Mouse (Mus musculus): ENCODE results near the gene Plxna4. TPM values are rescaled to one million over a fixed set of nuclear protein-coding genes. Genes with fewer than 3 reads are reported as not detected.

Plxna4 gene
- polyA plus RNA-seq (2014; fragmentation: Nextera tagmentation; extraction: Ambion mirVana): 1.4 and 1.8 TPM in 2 replicates

DNA sequence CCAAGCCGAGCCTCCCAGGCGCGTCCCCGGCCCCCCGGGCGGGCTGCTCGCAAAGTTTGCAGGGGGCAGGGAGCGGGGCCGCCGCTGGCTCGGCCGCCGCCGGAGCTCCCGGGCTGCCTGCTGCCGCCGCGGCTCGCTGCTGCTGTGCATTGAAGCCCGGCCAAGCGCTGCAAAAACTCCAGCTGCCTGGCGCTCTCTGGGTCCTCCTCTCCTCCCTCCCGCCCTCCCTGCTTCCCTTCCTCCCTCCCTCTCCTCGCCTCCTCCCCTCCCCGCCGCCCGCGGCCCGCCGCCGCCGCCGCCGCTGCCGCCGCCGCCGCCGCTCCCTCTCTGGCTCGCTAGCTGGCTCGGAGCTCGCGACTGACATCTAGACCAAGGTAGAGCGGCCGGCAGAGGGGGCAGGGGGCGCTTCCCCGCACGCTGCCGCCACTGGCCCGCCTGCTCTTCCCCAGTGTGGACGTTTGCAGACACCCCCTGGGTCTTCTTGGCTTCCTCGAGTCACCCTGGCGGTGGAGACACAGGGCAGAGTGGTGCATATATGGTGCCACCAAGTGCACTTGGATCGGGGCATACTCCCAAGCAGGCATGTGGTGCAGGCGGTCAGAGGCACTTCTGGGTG is at the start of gene Plxna4:
Gene Plxna4, minus strand, starts transcription at position 137 of the 616 bp plus-strand sequence.
- Histone ChIP-seq H3K27me3 (replicated peaks; ENCODE audit: control insufficient read depth, insufficient read depth, low read length) (peaks cover 76% of the 10 kb centered on the region), H3K9me3 (ENCODE audit: control insufficient read depth, low read length) (no peaks in the 10 kb centered on the region), H3K4me1 (replicated peaks; ENCODE audit: control insufficient read depth, insufficient read depth, low read length) (peaks cover 4% of the 10 kb centered on the region; the same call in 1 of the 2 replicates), H3K4me3 (ENCODE audit: low read depth, low read length) (peak within 1 kb of the TSS; percentile 70), H3K9ac (ENCODE audit: low read depth, low read length) (peak within 1 kb of the TSS; percentile 35), H3K4me2 (peak within 1 kb of the TSS; percentile 94), H3K27ac (ENCODE audit: low read depth, low read length) (no peak within 1 kb of the TSS), H3K36me3 (ENCODE audit: control insufficient read depth, insufficient read depth, low read length) (no peaks in the 10 kb centered on the region)
- peak; percentile 37 for ATAC-seq (replicated peaks; ENCODE audit: low FRiP score)
- 1% methylated on average over 51 of the region's 55 CpGs for WGBS
- peak; percentile 72 for DNase-seq (ENCODE audit: low spot score)

DNA sequence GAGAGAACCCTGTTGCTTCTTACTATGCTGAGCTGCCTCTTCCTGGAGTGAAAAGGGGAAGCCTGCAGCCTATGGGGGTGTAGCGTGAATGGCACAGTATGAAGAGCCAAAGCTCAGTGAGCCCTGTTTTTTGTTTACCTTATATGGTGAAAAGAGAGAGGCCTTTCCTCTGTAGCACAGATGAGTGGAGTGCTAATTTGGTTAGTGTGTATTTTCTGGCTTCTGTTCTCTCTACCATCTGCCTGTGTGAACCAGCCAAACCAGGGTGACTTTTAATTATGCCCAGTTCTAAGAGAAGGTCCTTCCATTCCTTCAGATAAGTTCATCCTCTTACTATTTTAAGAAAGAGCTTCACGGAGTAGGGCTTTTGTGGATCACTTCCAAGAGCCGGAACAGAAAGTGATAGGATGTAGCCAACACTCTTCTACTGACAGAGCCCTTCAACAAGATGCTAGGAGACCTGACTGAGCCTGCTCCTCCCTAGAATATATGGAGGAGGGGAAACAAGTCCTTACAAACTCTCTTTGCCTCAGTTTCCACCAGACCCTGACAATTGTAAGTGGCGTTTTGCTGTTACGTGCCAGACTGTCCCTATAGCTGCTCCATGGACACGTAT is 49.7 kb upstream of the Plxna4 start:
- Histone ChIP-seq H3K9me3 (ENCODE audit: control insufficient read depth, low read length) (no peaks in the 10 kb centered on the region), H3K27me3 (replicated peaks; ENCODE audit: control insufficient read depth, insufficient read depth, low read length) (no peaks in the 10 kb centered on the region), H3K36me3 (ENCODE audit: control insufficient read depth, insufficient read depth, low read length) (no peaks in the 10 kb centered on the region), H3K4me2 (no peak overlapping the region), H3K27ac (ENCODE audit: low read depth, low read length) (no peak overlapping the region), H3K4me1 (replicated peaks; ENCODE audit: control insufficient read depth, insufficient read depth, low read length) (no peaks in the 10 kb centered on the region), H3K4me3 (ENCODE audit: low read depth, low read length) (no peak overlapping the region), H3K9ac (ENCODE audit: low read depth, low read length) (no peak overlapping the region)
- DNase-seq (ENCODE audit: low spot score): no peak
- WGBS: 79% methylated on average over 6 of the region's 6 CpGs
- no peak for ATAC-seq (replicated peaks; ENCODE audit: low FRiP score)

DNA sequence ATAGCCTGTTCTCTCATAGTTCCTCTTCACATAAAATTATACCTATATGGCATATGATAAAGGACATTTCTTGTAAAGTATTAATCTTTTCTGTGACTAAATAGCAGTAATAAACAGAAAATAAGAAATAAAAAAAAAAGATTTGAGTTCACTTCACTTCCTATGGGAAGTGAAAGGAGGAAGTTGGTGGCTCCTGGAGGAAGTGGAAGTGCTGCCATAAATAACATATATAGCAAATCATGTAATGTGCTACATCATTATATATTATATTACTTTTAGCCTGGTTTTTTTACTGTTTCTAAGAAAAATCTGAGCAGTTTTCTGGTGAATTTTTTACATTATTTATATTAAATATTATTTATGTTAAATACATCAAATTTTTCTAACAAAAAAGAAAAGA is 22.7 kb upstream of the Plxna4 start:
- Histone ChIP-seq H3K4me1 (replicated peaks; ENCODE audit: control insufficient read depth, insufficient read depth, low read length) (no peaks in the 10 kb centered on the region), H3K4me3 (ENCODE audit: low read depth, low read length) (no peak overlapping the region), H3K9me3 (ENCODE audit: control insufficient read depth, low read length) (no peaks in the 10 kb centered on the region), H3K4me2 (no peak overlapping the region), H3K36me3 (ENCODE audit: control insufficient read depth, insufficient read depth, low read length) (no peaks in the 10 kb centered on the region), H3K27me3 (replicated peaks; ENCODE audit: control insufficient read depth, insufficient read depth, low read length) (no peaks in the 10 kb centered on the region), H3K27ac (ENCODE audit: low read depth, low read length) (no peak overlapping the region), H3K9ac (ENCODE audit: low read depth, low read length) (no peak overlapping the region)
- DNase-seq (ENCODE audit: low spot score): no peak
- no peak for ATAC-seq (replicated peaks; ENCODE audit: low FRiP score)

DNA sequence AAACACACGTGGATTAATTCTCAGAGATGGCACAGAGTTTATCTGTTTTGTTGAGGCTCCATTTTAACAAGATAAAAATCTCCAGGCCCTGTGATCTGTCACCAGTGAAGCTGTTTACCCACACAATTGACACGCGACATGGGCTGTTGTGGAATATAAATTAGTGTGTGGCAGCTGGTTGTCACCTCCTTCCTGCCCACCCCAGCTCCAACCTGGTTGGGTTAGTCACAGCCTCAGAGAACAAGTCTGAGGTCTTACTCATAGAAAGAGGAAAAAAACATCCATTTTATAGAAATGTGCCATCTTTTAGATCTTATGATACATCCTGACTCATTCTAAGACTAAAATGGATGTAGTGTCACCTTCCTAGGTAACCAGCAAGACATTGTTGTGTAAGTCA is 18.8 kb upstream of the Plxna4 start:
- WGBS: 54% methylated on average over 3 of the region's 3 CpGs
- ATAC-seq (replicated peaks; ENCODE audit: low FRiP score): no peak
- Histone ChIP-seq H3K27ac (ENCODE audit: low read depth, low read length) (no peak overlapping the region), H3K4me3 (ENCODE audit: low read depth, low read length) (no peak overlapping the region), H3K4me1 (replicated peaks; ENCODE audit: control insufficient read depth, insufficient read depth, low read length) (no peaks in the 10 kb centered on the region), H3K27me3 (replicated peaks; ENCODE audit: control insufficient read depth, insufficient read depth, low read length) (no peaks in the 10 kb centered on the region), H3K9ac (ENCODE audit: low read depth, low read length) (no peak overlapping the region), H3K4me2 (no peak overlapping the region), H3K36me3 (ENCODE audit: control insufficient read depth, insufficient read depth, low read length) (no peaks in the 10 kb centered on the region), H3K9me3 (ENCODE audit: control insufficient read depth, low read length) (no peaks in the 10 kb centered on the region)
- no peak for DNase-seq (ENCODE audit: low spot score)

DNA sequence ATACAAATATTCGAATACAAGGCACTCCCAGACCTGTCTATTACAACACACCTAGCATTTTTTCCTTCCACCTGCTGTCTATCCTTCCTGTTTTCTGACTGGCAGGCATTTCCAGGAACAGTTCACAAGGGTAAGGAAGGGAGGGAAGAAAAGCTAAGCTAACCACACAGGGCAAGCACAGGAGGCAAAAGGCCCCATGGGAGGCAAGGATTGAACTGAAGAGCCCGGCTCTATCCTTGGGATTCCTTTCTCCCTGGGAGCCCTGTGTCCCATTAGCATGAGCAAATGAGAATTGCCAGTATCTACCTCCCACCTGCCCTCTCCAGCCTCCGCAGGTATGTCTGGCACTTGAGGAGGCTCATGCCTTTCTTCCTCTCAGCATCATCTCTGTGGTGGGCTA is 17.6 kb upstream of the Plxna4 start:
- Histone ChIP-seq H3K27ac (ENCODE audit: low read depth, low read length) (no peak overlapping the region), H3K9me3 (ENCODE audit: control insufficient read depth, low read length) (no peaks in the 10 kb centered on the region), H3K4me2 (no peak overlapping the region), H3K4me3 (ENCODE audit: low read depth, low read length) (no peak overlapping the region), H3K4me1 (replicated peaks; ENCODE audit: control insufficient read depth, insufficient read depth, low read length) (no peaks in the 10 kb centered on the region), H3K27me3 (replicated peaks; ENCODE audit: control insufficient read depth, insufficient read depth, low read length) (no peaks in the 10 kb centered on the region), H3K9ac (ENCODE audit: low read depth, low read length) (no peak overlapping the region), H3K36me3 (ENCODE audit: control insufficient read depth, insufficient read depth, low read length) (no peaks in the 10 kb centered on the region)
- no peak for ATAC-seq (replicated peaks; ENCODE audit: low FRiP score)
- WGBS: 19% methylated on average over 3 of the region's 3 CpGs
- no peak for DNase-seq (ENCODE audit: low spot score)

DNA sequence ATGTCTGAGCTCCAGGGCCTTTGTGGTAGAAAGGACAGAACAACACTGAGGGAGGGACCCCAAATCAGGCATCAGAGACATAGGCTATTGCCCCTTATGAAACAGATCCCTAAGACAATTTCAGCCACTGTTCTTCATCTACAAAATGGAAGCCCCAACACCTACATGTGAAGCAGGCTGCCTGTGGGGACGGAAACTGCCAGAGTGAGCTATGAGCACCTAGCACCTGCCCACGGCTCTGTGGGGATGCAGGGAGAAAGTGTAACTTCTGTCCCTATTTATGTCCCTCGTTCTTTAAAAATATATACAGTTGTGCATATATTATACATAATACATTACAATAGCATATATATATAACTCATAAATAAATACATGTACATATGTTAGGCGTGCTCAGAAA is 16.9 kb upstream of the Plxna4 start:
- Histone ChIP-seq H3K9ac (ENCODE audit: low read depth, low read length) (no peak overlapping the region), H3K27me3 (replicated peaks; ENCODE audit: control insufficient read depth, insufficient read depth, low read length) (no peaks in the 10 kb centered on the region), H3K4me2 (no peak overlapping the region), H3K4me3 (ENCODE audit: low read depth, low read length) (no peak overlapping the region), H3K4me1 (replicated peaks; ENCODE audit: control insufficient read depth, insufficient read depth, low read length) (no peaks in the 10 kb centered on the region), H3K27ac (ENCODE audit: low read depth, low read length) (no peak overlapping the region), H3K9me3 (ENCODE audit: control insufficient read depth, low read length) (no peaks in the 10 kb centered on the region), H3K36me3 (ENCODE audit: control insufficient read depth, insufficient read depth, low read length) (no peaks in the 10 kb centered on the region)
- DNase-seq (ENCODE audit: low spot score): no peak
- ATAC-seq (replicated peaks; ENCODE audit: low FRiP score): no peak
- 74% methylated on average over 4 of the region's 4 CpGs for WGBS

DNA sequence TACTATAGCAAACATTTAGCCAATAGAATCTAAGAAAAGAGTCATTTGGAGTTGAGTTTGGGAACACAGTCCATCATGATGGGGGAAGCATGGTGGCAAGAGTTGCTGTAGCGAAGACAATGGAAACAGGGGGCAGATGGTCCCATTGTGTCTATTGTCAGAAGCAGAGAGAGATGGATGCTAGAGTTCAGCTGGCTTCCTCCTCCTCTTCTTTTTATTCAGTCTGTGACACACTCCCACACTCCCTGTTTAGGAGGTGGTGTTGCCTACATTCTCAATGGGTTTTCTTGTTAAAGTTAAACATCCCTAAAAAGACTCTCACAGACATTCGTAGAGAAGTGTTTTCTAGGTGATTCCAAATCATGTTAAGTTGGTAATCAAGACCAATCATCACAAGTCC is 14.1 kb upstream of the Plxna4 start:
- DNase-seq (ENCODE audit: low spot score): no peak
- H3K4me1 ChIP-seq (replicated peaks; ENCODE audit: control insufficient read depth, insufficient read depth, low read length): no peaks in the 10 kb centered on the region
- no peaks in the 10 kb centered on the region for H3K27me3 ChIP-seq (replicated peaks; ENCODE audit: control insufficient read depth, insufficient read depth, low read length)
- no peak overlapping the region for H3K4me2 ChIP-seq
- H3K9me3 ChIP-seq (ENCODE audit: control insufficient read depth, low read length): no peaks in the 10 kb centered on the region
- H3K4me3 ChIP-seq (ENCODE audit: low read depth, low read length): no peak overlapping the region
- H3K36me3 ChIP-seq (ENCODE audit: control insufficient read depth, insufficient read depth, low read length): no peaks in the 10 kb centered on the region
- H3K9ac ChIP-seq (ENCODE audit: low read depth, low read length): no peak overlapping the region
- no peak for ATAC-seq (replicated peaks; ENCODE audit: low FRiP score)
- 75% methylated on average over 2 of the region's 2 CpGs for WGBS
- H3K27ac ChIP-seq (ENCODE audit: low read depth, low read length): no peak overlapping the region

DNA sequence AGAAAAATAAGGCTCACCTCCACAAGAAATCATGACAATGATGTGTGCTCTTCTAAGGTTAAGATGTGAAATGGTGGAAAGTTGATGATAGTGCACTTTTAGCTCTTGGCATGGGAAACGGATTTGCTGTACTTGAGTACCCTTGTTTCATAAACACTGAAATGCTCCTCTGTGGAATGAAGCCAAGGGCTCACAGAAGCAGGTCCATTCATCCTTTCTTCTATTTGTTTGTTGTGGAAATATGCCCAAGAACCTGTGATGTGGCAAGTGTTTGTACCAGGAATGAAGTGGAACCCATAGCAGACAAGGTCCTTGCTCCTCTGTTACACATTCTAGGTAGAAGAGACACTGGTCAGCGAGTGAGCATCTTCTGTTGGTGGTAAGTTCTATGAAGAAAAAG is 13.3 kb upstream of the Plxna4 start:
- H3K4me3 ChIP-seq (ENCODE audit: low read depth, low read length): no peak overlapping the region
- no peaks in the 10 kb centered on the region for H3K4me1 ChIP-seq (replicated peaks; ENCODE audit: control insufficient read depth, insufficient read depth, low read length)
- no peak overlapping the region for H3K9ac ChIP-seq (ENCODE audit: low read depth, low read length)
- no peak overlapping the region for H3K27ac ChIP-seq (ENCODE audit: low read depth, low read length)
- DNase-seq (ENCODE audit: low spot score) (no peak), ATAC-seq (replicated peaks; ENCODE audit: low FRiP score) (no peak)
- no peak overlapping the region for H3K4me2 ChIP-seq
- H3K36me3 ChIP-seq (ENCODE audit: control insufficient read depth, insufficient read depth, low read length): no peaks in the 10 kb centered on the region
- no peaks in the 10 kb centered on the region for H3K9me3 ChIP-seq (ENCODE audit: control insufficient read depth, low read length)
- no peaks in the 10 kb centered on the region for H3K27me3 ChIP-seq (replicated peaks; ENCODE audit: control insufficient read depth, insufficient read depth, low read length)
- WGBS: 71% methylated on average over 2 of the region's 2 CpGs

DNA sequence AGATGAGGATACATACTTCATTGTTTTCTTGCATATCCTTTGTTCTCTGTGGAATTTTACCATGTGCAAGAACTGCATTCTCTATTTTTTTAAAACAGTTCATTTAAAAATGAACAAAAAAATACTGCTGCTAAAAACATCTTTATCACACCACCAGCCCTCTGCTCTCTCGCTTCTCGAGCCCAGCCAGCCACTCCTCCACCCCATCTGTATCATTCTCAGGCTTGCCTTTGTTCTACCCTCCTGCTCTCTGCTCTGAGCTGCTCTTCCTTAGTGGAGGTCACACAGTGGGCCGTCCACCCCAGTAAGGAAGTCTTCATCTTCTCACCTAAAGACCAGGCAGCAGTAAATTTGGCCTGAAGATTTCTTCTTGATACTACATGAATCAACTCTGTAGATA is 7.6 kb upstream of the Plxna4 start:
- no peak overlapping the region for H3K27ac ChIP-seq (ENCODE audit: low read depth, low read length)
- H3K9me3 ChIP-seq (ENCODE audit: control insufficient read depth, low read length): no peaks in the 10 kb centered on the region
- WGBS: 59% methylated on average over 3 of the region's 3 CpGs
- no peaks in the 10 kb centered on the region for H3K4me1 ChIP-seq (replicated peaks; ENCODE audit: control insufficient read depth, insufficient read depth, low read length)
- H3K4me3 ChIP-seq (ENCODE audit: low read depth, low read length): no peak overlapping the region
- no peak overlapping the region for H3K9ac ChIP-seq (ENCODE audit: low read depth, low read length)
- H3K27me3 ChIP-seq (replicated peaks; ENCODE audit: control insufficient read depth, insufficient read depth, low read length): peaks cover 3% of the 10 kb centered on the region; the same call in 1 of the 2 replicates
- no peak overlapping the region for H3K4me2 ChIP-seq
- DNase-seq (ENCODE audit: low spot score) (no peak), ATAC-seq (replicated peaks; ENCODE audit: low FRiP score) (no peak)
- no peaks in the 10 kb centered on the region for H3K36me3 ChIP-seq (ENCODE audit: control insufficient read depth, insufficient read depth, low read length)
